Mouse (Mus musculus) heart, embryonic 16.5 days (tissue): ENCODE data around the gene Ifi27. TPM values are rescaled to one million over a fixed set of nuclear protein-coding genes. Genes with fewer than 3 reads are reported as not detected.
"Not testable (repeated sequence)": the region's sequence is repeated elsewhere in the genome, so short reads cannot be mapped to it uniquely, and the experiment has no call there.

ENCODE experiments used
- ATAC-seq: fragments of 200-750 bp; cut with Nextera tagmentation; replicated peaks from 2 replicates; pipeline ENCODE4 v1.8.0; 2017; ENCODE audit warnings: moderate number of reproducible peaks; ENCODE audit not compliant: insufficient read depth, low FRiP score; ENCODE audit errors: extremely low read depth
- H3K27ac ChIP-seq: fragments of 300-500 bp; sonication (generic); 2 replicates; pipeline ENCODE4 v1.5.1; 2014; ENCODE audit warnings: mild to moderate bottlenecking, low read length, control low read depth, moderate library complexity
- H3K27me3 ChIP-seq: fragments of 300-500 bp; sonication (generic); 2 replicates; pipeline ENCODE4 v1.6.1; 2014; ENCODE audit warnings: low read length, mixed read lengths; ENCODE audit not compliant: control insufficient read depth, insufficient read depth
- H3K36me3 ChIP-seq: fragments of 300-500 bp; sonication (generic); 2 replicates; pipeline ENCODE4 v1.6.1; 2014; ENCODE audit not compliant: control insufficient read depth, insufficient read depth
- H3K4me1 ChIP-seq: fragments of 300-500 bp; sonication (generic); 2 replicates; pipeline ENCODE4 v1.6.1; 2014; ENCODE audit warnings: low read length, mixed read lengths; ENCODE audit not compliant: control insufficient read depth, insufficient read depth
- H3K4me2 ChIP-seq: fragments of 300-500 bp; sonication (generic); 2 replicates; pipeline ENCODE4 v1.6.1; 2014; ENCODE audit warnings: low read depth, mild to moderate bottlenecking, control low read depth, low read length
- H3K4me3 ChIP-seq: fragments of 300-500 bp; sonication (generic); 2 replicates; pipeline ENCODE4 v1.5.1; 2014; ENCODE audit warnings: mild to moderate bottlenecking, control low read depth, low read length
- H3K9ac ChIP-seq: fragments of 300-500 bp; sonication (generic); 2 replicates; pipeline ENCODE4 v1.6.1; 2014; ENCODE audit warnings: low read length, control low read depth
- H3K9me3 ChIP-seq: fragments of 300-500 bp; sonication (generic); replicated peaks from 2 replicates; pipeline ENCODE4 v1.6.1; 2016; ENCODE audit warnings: low read length; ENCODE audit not compliant: control insufficient read depth
- WGBS: fragments of 180-500 bp; shearing (Covaris S2); extraction: QIAGEN DNeasy Blood & Tissue Kit; methylation state at CpG from one replicate; pipeline ENCODE4 v1.1.7; 2014; 5-methylcytosine and 5-hydroxymethylcytosine counted together
- polyA plus RNA-seq: library from polyadenylated mRNA; unstranded; fragments of >200 nt; fragmentation: Nextera tagmentation; extraction: Ambion mirVana; gene quantifications from 2 replicates; pipeline ENCODE4 v1.2.1, GENCODE M21; 2015

The Ifi27 gene
- polyA plus RNA-seq, 1 experiment from 2014 or later, result 48.3 TPM

- no peak overlapping the region for H3K9ac ChIP-seq
Measured at GRCm38 (mm10) chr12:103481671-103482070, 47.7 kb downstream of the Ifi27 start.

GRCm38 (mm10) chr12:103482781-103483180, 48.8 kb downstream of the Ifi27 start:
- Histone ChIP-seq H3K9me3 (no peaks in the 10 kb centered on the region), H3K27me3 (no peaks in the 10 kb centered on the region), H3K36me3 (no peaks in the 10 kb centered on the region), H3K4me2 (no peak overlapping the region), H3K9ac (no peak overlapping the region), H3K27ac (no peak overlapping the region), H3K4me3 (no peak overlapping the region), H3K4me1 (no peaks in the 10 kb centered on the region)
- ATAC-seq, result no peak
- 76% methylated on average over 2 of the region's 2 CpGs for WGBS

More at GRCm38 (mm10) chr12:103481671-103482070, 47.7 kb downstream of the Ifi27 start:
- no peak overlapping the region for H3K4me2 ChIP-seq
- H3K36me3 ChIP-seq, result no peaks in the 10 kb centered on the region
- H3K27me3 ChIP-seq, result no peaks in the 10 kb centered on the region
- no peak for ATAC-seq
- H3K27ac ChIP-seq, result no peak overlapping the region
- no peak overlapping the region for H3K4me3 ChIP-seq
- H3K9me3 ChIP-seq, result no peaks in the 10 kb centered on the region
- WGBS, result 58% methylated on average over 5 of the region's 5 CpGs
- no peaks in the 10 kb centered on the region for H3K4me1 ChIP-seq

- not testable (repeated sequence) for H3K4me3 ChIP-seq, H3K9ac ChIP-seq, H3K27me3 ChIP-seq, ATAC-seq, H3K4me2 ChIP-seq, H3K36me3 ChIP-seq, H3K9me3 ChIP-seq, H3K27ac ChIP-seq, H3K4me1 ChIP-seq
- WGBS, result 59% methylated on average over 9 of the region's 9 CpGs
Measured at GRCm38 (mm10) chr12:103484200-103484972, 50.4 kb downstream of the Ifi27 start.

- Histone ChIP-seq H3K4me2 (no peak overlapping the region), H3K4me3 (no peak overlapping the region), H3K4me1 (no peaks in the 10 kb centered on the region), H3K9me3 (no peaks in the 10 kb centered on the region), H3K36me3 (no peaks in the 10 kb centered on the region), H3K27me3 (no peaks in the 10 kb centered on the region), H3K27ac (no peak overlapping the region), H3K9ac (no peak overlapping the region)
- 86% methylated on average over 1 of the region's 1 CpGs for WGBS
- no peak for ATAC-seq
Measured at GRCm38 (mm10) chr12:103486726-103487125, 52.7 kb downstream of the Ifi27 start.

- WGBS, result 34% methylated on average over 4 of the region's 4 CpGs
- peak; percentile 52; the same call in 1 of the 2 replicates for ATAC-seq
- Histone ChIP-seq H3K4me3 (no peak overlapping the region), H3K4me1 (no peaks in the 10 kb centered on the region), H3K27me3 (no peaks in the 10 kb centered on the region), H3K9ac (no peak overlapping the region), H3K27ac (no peak overlapping the region), H3K4me2 (no peak overlapping the region), H3K9me3 (no peaks in the 10 kb centered on the region), H3K36me3 (no peaks in the 10 kb centered on the region)
Measured at GRCm38 (mm10) chr12:103487276-103487675, 53.3 kb downstream of the Ifi27 start.

- Histone ChIP-seq H3K9me3 (no peaks in the 10 kb centered on the region), H3K27me3 (no peaks in the 10 kb centered on the region), H3K4me1 (no peaks in the 10 kb centered on the region), H3K36me3 (no peaks in the 10 kb centered on the region), H3K4me3 (no peak overlapping the region), H3K9ac (no peak overlapping the region), H3K4me2 (no peak overlapping the region), H3K27ac (no peak overlapping the region)
- ATAC-seq, result no peak
- 56% methylated on average over 2 of the region's 2 CpGs for WGBS
Measured at GRCm38 (mm10) chr12:103487750-103488149, 53.7 kb downstream of the Ifi27 start.

Other genes with a start within 250 kb of the Ifi27 start
- 0.16 and 0.17 TPM in 2 replicates for gene Prima1, start 192.1 kb upstream of the Ifi27 start, polyA plus RNA-seq
- gene Fam181a, start 123.2 kb upstream of the Ifi27 start, polyA plus RNA-seq, result not detected in 2 replicates
- gene Asb2, start 78.2 kb upstream of the Ifi27 start, polyA plus RNA-seq, result 253 and 264 TPM in 2 replicates
- gene Otub2, start 45.5 kb upstream of the Ifi27 start, polyA plus RNA-seq, result 9.9 and 11.7 TPM in 2 replicates
- 0.15 and 0.38 TPM in 2 replicates for gene 9330161L09Rik, start 26.4 kb upstream of the Ifi27 start, polyA plus RNA-seq
- 59.7 and 66.9 TPM in 2 replicates for gene Ddx24, start 8.4 kb upstream of the Ifi27 start, polyA plus RNA-seq
- 11.6 and 17.8 TPM in 2 replicates for gene Ifi27l2a, start 9.5 kb downstream of the Ifi27 start, polyA plus RNA-seq
- 0.17 and 0.38 TPM in 2 replicates for gene Ifi27l2b, start 23.0 kb downstream of the Ifi27 start, polyA plus RNA-seq
- 0.17 and 0.35 TPM in 2 replicates for gene Ppp4r4, start 98.1 kb downstream of the Ifi27 start, polyA plus RNA-seq
- 0.10 TPM in 1 of 2 replicates, not detected in the other for gene Serpina10, start 197.2 kb downstream of the Ifi27 start, polyA plus RNA-seq
- 1.2 and 1.7 TPM in 2 replicates for gene Serpina6, start 223.0 kb downstream of the Ifi27 start, polyA plus RNA-seq
- gene Serpina16, start 241.9 kb downstream of the Ifi27 start, polyA plus RNA-seq, result not detected in 2 replicates